Mouse (Mus musculus): ENCODE data around the gene AC131692.1. TPM values are rescaled to one million over a fixed set of nuclear protein-coding genes. Genes with fewer than 3 reads are reported as not detected.
A peak's percentile ranks its signal among the peaks of the same experiment; 100 is the strongest.

AC131692.1 gene
- polyA plus RNA-seq (2016; fragmentation: Nextera tagmentation; extraction: Ambion mirVana): 0.42 and 0.62 TPM in 2 replicates

GRCm38 (mm10) chr19:6094119-6094518 is at the start of gene AC131692.1:
Gene AC131692.1 (plus strand): TSS chr19:6094419.
- 92% methylated on average over 7 of the region's 7 CpGs for WGBS
- Histone ChIP-seq H3K27me3 (no peaks in the 10 kb centered on the region), H3K4me2 (no peak within 1 kb of the TSS), H3K4me1 (no peaks in the 10 kb centered on the region), H3K36me3 (replicated peaks) (peaks cover 64% of the 10 kb centered on the region), H3K27ac (no peak within 1 kb of the TSS), H3K9ac (no peak within 1 kb of the TSS), H3K4me3 (replicated peaks) (no peak within 1 kb of the TSS), H3K9me3 (no peaks in the 10 kb centered on the region)
- ATAC-seq (ENCODE audit: low FRiP score): no peak

- no peaks in the 10 kb centered on the region for H3K27me3 ChIP-seq
- no peaks in the 10 kb centered on the region for H3K9me3 ChIP-seq
- 23% methylated on average over 20 of the region's 20 CpGs for WGBS
- H3K4me2 ChIP-seq: peak overlapping the region; percentile 100
- H3K4me1 ChIP-seq: peaks cover 26% of the 10 kb centered on the region
- peak overlapping the region; percentile 99 for H3K27ac ChIP-seq
- H3K36me3 ChIP-seq (replicated peaks): peaks cover 26% of the 10 kb centered on the region
- peak overlapping the region; percentile 90 for H3K9ac ChIP-seq
- peak; percentile 59 for ATAC-seq (ENCODE audit: low FRiP score)
- H3K4me3 ChIP-seq (replicated peaks): peak overlapping the region; percentile 95
These were observed 48.6 kb upstream of the AC131692.1 start for GRCm38 (mm10) chr19:6045366-6046293.

GRCm38 (mm10) chr19:6046294-6047153 is 47.7 kb upstream of the AC131692.1 start, which contains the start of gene Syvn1:
Gene Syvn1 (plus strand): TSS chr19:6046576.
- WGBS: under 1% methylated on average over 65 of the region's 65 CpGs
- no peaks in the 10 kb centered on the region for H3K9me3 ChIP-seq
- peaks cover 35% of the 10 kb centered on the region for H3K36me3 ChIP-seq (replicated peaks)
- peaks cover 26% of the 10 kb centered on the region for H3K4me1 ChIP-seq
- peak within 1 kb of the TSS; percentile 90 for H3K9ac ChIP-seq
- ATAC-seq (ENCODE audit: low FRiP score): peak; percentile 92
- H3K4me3 ChIP-seq (replicated peaks): peak within 1 kb of the TSS; percentile 95
- no peaks in the 10 kb centered on the region for H3K27me3 ChIP-seq
- peak within 1 kb of the TSS; percentile 100 for H3K4me2 ChIP-seq
- peak within 1 kb of the TSS; percentile 99 for H3K27ac ChIP-seq

GRCm38 (mm10) chr19:6047154-6047898 is 46.9 kb upstream of the AC131692.1 start:
- H3K9me3 ChIP-seq: no peaks in the 10 kb centered on the region
- WGBS: 2% methylated on average over 44 of the region's 44 CpGs
- peak overlapping the region; percentile 95 for H3K4me3 ChIP-seq (replicated peaks)
- peaks cover 43% of the 10 kb centered on the region for H3K36me3 ChIP-seq (replicated peaks)
- peak overlapping the region; percentile 100 for H3K4me2 ChIP-seq
- peaks cover 26% of the 10 kb centered on the region for H3K4me1 ChIP-seq
- ATAC-seq (ENCODE audit: low FRiP score): peak; percentile 18
- no peaks in the 10 kb centered on the region for H3K27me3 ChIP-seq
- peak overlapping the region; percentile 90 for H3K9ac ChIP-seq
- H3K27ac ChIP-seq: peak overlapping the region; percentile 99

- Histone ChIP-seq H3K4me3 (replicated peaks) (peak overlapping the region; percentile 95), H3K27me3 (no peaks in the 10 kb centered on the region), H3K9ac (peak overlapping the region; percentile 90), H3K4me1 (peaks cover 26% of the 10 kb centered on the region), H3K36me3 (replicated peaks) (peaks cover 48% of the 10 kb centered on the region), H3K9me3 (no peaks in the 10 kb centered on the region), H3K27ac (no peak overlapping the region), H3K4me2 (peak overlapping the region; percentile 100)
- no peak for ATAC-seq (ENCODE audit: low FRiP score)
- WGBS: 92% methylated on average over 8 of the region's 8 CpGs
These were observed 46.4 kb upstream of the AC131692.1 start for GRCm38 (mm10) chr19:6047899-6048166.

- Histone ChIP-seq H3K27ac (no peak overlapping the region), H3K4me2 (no peak overlapping the region), H3K4me1 (peaks cover 26% of the 10 kb centered on the region), H3K27me3 (no peaks in the 10 kb centered on the region), H3K9ac (no peak overlapping the region), H3K4me3 (replicated peaks) (0 out of 2 replicates have a peak overlapping the region, but pooled peaks have one; percentile 10), H3K9me3 (no peaks in the 10 kb centered on the region), H3K36me3 (replicated peaks) (peaks cover 58% of the 10 kb centered on the region)
- ATAC-seq (ENCODE audit: low FRiP score): no peak
- WGBS: 88% methylated on average over 11 of the region's 11 CpGs
These were observed 45.4 kb upstream of the AC131692.1 start for GRCm38 (mm10) chr19:6048681-6049410.

GRCm38 (mm10) chr19:6052516-6052915 is 41.7 kb upstream of the AC131692.1 start:
- ATAC-seq (ENCODE audit: low FRiP score): no peak
- no peak overlapping the region for H3K4me3 ChIP-seq (replicated peaks)

GRCm38 (mm10) chr19:6054296-6054695 is 39.9 kb upstream of the AC131692.1 start:
- H3K36me3 ChIP-seq (replicated peaks): peaks cover 73% of the 10 kb centered on the region
- H3K4me2 ChIP-seq: no peak overlapping the region
- peaks cover 20% of the 10 kb centered on the region for H3K4me1 ChIP-seq
- H3K4me3 ChIP-seq (replicated peaks): no peak overlapping the region
- H3K9ac ChIP-seq: no peak overlapping the region
- no peaks in the 10 kb centered on the region for H3K27me3 ChIP-seq
- H3K27ac ChIP-seq: no peak overlapping the region
- no peak for ATAC-seq (ENCODE audit: low FRiP score)
- H3K9me3 ChIP-seq: no peaks in the 10 kb centered on the region
- WGBS: 90% methylated on average over 5 of the region's 5 CpGs

More at GRCm38 (mm10) chr19:6052516-6052915, 41.7 kb upstream of the AC131692.1 start:
- no peak overlapping the region for H3K27ac ChIP-seq
- H3K36me3 ChIP-seq (replicated peaks): peaks cover 79% of the 10 kb centered on the region
- no peak overlapping the region for H3K4me2 ChIP-seq
- H3K4me1 ChIP-seq: peaks cover 25% of the 10 kb centered on the region
- no peaks in the 10 kb centered on the region for H3K9me3 ChIP-seq
- no peaks in the 10 kb centered on the region for H3K27me3 ChIP-seq
- H3K9ac ChIP-seq: no peak overlapping the region
- WGBS: 87% methylated on average over 7 of the region's 7 CpGs

GRCm38 (mm10) chr19:6056696-6057095 is 37.5 kb upstream of the AC131692.1 start:
- Histone ChIP-seq H3K27ac (no peak overlapping the region), H3K36me3 (replicated peaks) (peaks cover 58% of the 10 kb centered on the region), H3K9ac (peak overlapping the region; percentile 81), H3K4me2 (peak overlapping the region; percentile 84), H3K27me3 (no peaks in the 10 kb centered on the region), H3K4me3 (replicated peaks) (peak overlapping the region; percentile 86), H3K9me3 (no peaks in the 10 kb centered on the region), H3K4me1 (peaks cover 26% of the 10 kb centered on the region)
- WGBS: 56% methylated on average over 4 of the region's 4 CpGs
- no peak for ATAC-seq (ENCODE audit: low FRiP score)

- WGBS: under 1% methylated on average over 63 of the region's 63 CpGs
- peak; percentile 89 for ATAC-seq (ENCODE audit: low FRiP score)
- peaks cover 51% of the 10 kb centered on the region for H3K36me3 ChIP-seq (replicated peaks)
- peak within 1 kb of the TSS; percentile 93 for H3K9ac ChIP-seq
- peak within 1 kb of the TSS; percentile 84 for H3K4me2 ChIP-seq
- no peaks in the 10 kb centered on the region for H3K27me3 ChIP-seq
- peaks cover 34% of the 10 kb centered on the region for H3K4me1 ChIP-seq
- H3K27ac ChIP-seq: peak within 1 kb of the TSS; percentile 77
- peak within 1 kb of the TSS; percentile 86 for H3K4me3 ChIP-seq (replicated peaks)
- H3K9me3 ChIP-seq: no peaks in the 10 kb centered on the region
These were observed 36.7 kb upstream of the AC131692.1 start, which contains the start of the genes Mrpl49 and Fau for GRCm38 (mm10) chr19:6057313-6058096. Gene Mrpl49 (minus strand): TSS chr19:6057785. Gene Fau (plus strand): TSS chr19:6057844.

Data from forebrain, embryonic 12.5 days (tissue).